Mouse (Mus musculus) stomach, embryonic 15.5 days (tissue): Measurements from ENCODE around the gene Tmem81. TPM values are rescaled to one million over a fixed set of nuclear protein-coding genes. Genes with fewer than 3 reads are reported as not detected.

Experiments used
- ATAC-seq: fragments of 200-750 bp; cut with Nextera tagmentation; 2 replicates; pipeline ENCODE4 v1.8.0; 2017; ENCODE audit warnings: low read depth, moderate number of reproducible peaks, moderate TSS enrichment; ENCODE audit not compliant: insufficient read depth, low FRiP score
- H3K27ac ChIP-seq: fragments of 300-500 bp; sonication (generic); 2 replicates; pipeline ENCODE4 v1.5.1; 2015; ENCODE audit warnings: mild to moderate bottlenecking, inconsistent platforms
- H3K27me3 ChIP-seq: fragments of 300-500 bp; sonication (generic); replicated peaks from 2 replicates; pipeline ENCODE4 v1.6.1; 2015; ENCODE audit warnings: inconsistent platforms
- H3K36me3 ChIP-seq: fragments of 300-500 bp; sonication (generic); 2 replicates; pipeline ENCODE4 v1.6.1; 2015; ENCODE audit warnings: inconsistent platforms
- H3K4me1 ChIP-seq: fragments of 300-500 bp; sonication (generic); 2 replicates; pipeline ENCODE4 v1.6.1; 2015; ENCODE audit warnings: inconsistent platforms
- H3K4me2 ChIP-seq: fragments of 300-500 bp; sonication (generic); 2 replicates; pipeline ENCODE4 v1.6.1; 2015; ENCODE audit warnings: mild to moderate bottlenecking, inconsistent platforms
- H3K4me3 ChIP-seq: fragments of 300-500 bp; sonication (generic); replicated peaks from 2 replicates; pipeline ENCODE4 v1.5.1; 2015; ENCODE audit warnings: inconsistent platforms
- H3K9ac ChIP-seq: fragments of 300-500 bp; sonication (generic); 2 replicates; pipeline ENCODE4 v1.6.1; 2015; ENCODE audit warnings: inconsistent platforms
- H3K9me3 ChIP-seq: fragments of 300-500 bp; sonication (generic); 2 replicates; pipeline ENCODE4 v1.6.1; 2016; ENCODE audit warnings: inconsistent platforms
- WGBS: fragments of 180-500 bp; shearing (Covaris S2); methylation state at CpG from one replicate; pipeline ENCODE4 v1.1.7; 2015; 5-methylcytosine and 5-hydroxymethylcytosine counted together
- polyA plus RNA-seq: library from polyadenylated mRNA; unstranded; fragments of >200 nt; fragmentation: Nextera tagmentation; extraction: Ambion mirVana; gene quantifications from 2 replicates; pipeline ENCODE4 v1.2.1, GENCODE M21; 2015

The Tmem81 gene
- polyA plus RNA-seq, 1 experiment from 2014 or later, result 1.8 TPM

GRCm38 (mm10) chr1:132481619-132482018, 24.4 kb upstream of the Tmem81 start:
- H3K4me1 ChIP-seq, result peaks cover 5% of the 10 kb centered on the region; the same call in 1 of the 2 replicates
- no peak overlapping the region for H3K27ac ChIP-seq
- H3K9me3 ChIP-seq, result no peaks in the 10 kb centered on the region
- H3K4me3 ChIP-seq, result no peak overlapping the region
- H3K27me3 ChIP-seq, result no peaks in the 10 kb centered on the region
- no peak overlapping the region for H3K4me2 ChIP-seq
- H3K36me3 ChIP-seq, result peaks cover 1% of the 10 kb centered on the region; the same call in 1 of the 2 replicates
- no peak overlapping the region for H3K9ac ChIP-seq
- 89% methylated on average over 2 of the region's 2 CpGs for WGBS
- ATAC-seq, result no peak

- Histone ChIP-seq H3K9me3 (no peaks in the 10 kb centered on the region), H3K27me3 (no peaks in the 10 kb centered on the region), H3K27ac (no peak overlapping the region), H3K4me3 (no peak overlapping the region), H3K9ac (no peak overlapping the region), H3K4me1 (peaks cover 5% of the 10 kb centered on the region; the same call in 1 of the 2 replicates), H3K36me3 (peaks cover 2% of the 10 kb centered on the region; the same call in 1 of the 2 replicates), H3K4me2 (no peak overlapping the region)
- ATAC-seq, result no peak
- WGBS, result 81% methylated on average over 3 of the region's 3 CpGs
Observed at GRCm38 (mm10) chr1:132483234-132483633, 22.8 kb upstream of the Tmem81 start.

GRCm38 (mm10) chr1:132483759-132484158, 22.3 kb upstream of the Tmem81 start:
- H3K27me3 ChIP-seq, result no peaks in the 10 kb centered on the region
- H3K4me1 ChIP-seq, result 0 out of 2 replicates have a peak, but pooled peaks cover under 1% of the 10 kb centered on the region
- no peak overlapping the region for H3K4me2 ChIP-seq
- H3K27ac ChIP-seq, result no peak overlapping the region
- H3K36me3 ChIP-seq, result peaks cover 2% of the 10 kb centered on the region; the same call in 1 of the 2 replicates
- H3K9me3 ChIP-seq, result no peaks in the 10 kb centered on the region
- H3K4me3 ChIP-seq, result no peak overlapping the region
- no peak overlapping the region for H3K9ac ChIP-seq
- ATAC-seq, result no peak
- WGBS, result 74% methylated on average over 6 of the region's 6 CpGs

- H3K4me1 ChIP-seq, result no peaks in the 10 kb centered on the region
- peaks cover 47% of the 10 kb centered on the region for H3K36me3 ChIP-seq
- H3K4me3 ChIP-seq, result no peak overlapping the region
- H3K9ac ChIP-seq, result no peak overlapping the region
- H3K9me3 ChIP-seq, result no peaks in the 10 kb centered on the region
- no peak for ATAC-seq
- H3K27me3 ChIP-seq, result no peaks in the 10 kb centered on the region
- H3K27ac ChIP-seq, result no peak overlapping the region
- 90% methylated on average over 2 of the region's 2 CpGs for WGBS
- H3K4me2 ChIP-seq, result no peak overlapping the region
Observed at GRCm38 (mm10) chr1:132500535-132500934, 5.5 kb upstream of the Tmem81 start.

GRCm38 (mm10) chr1:132505155-132505554, 875 bp upstream of the Tmem81 start:
- no peaks in the 10 kb centered on the region for H3K9me3 ChIP-seq
- 93% methylated on average over 5 of the region's 5 CpGs for WGBS
- H3K27me3 ChIP-seq, result no peaks in the 10 kb centered on the region
- no peaks in the 10 kb centered on the region for H3K4me1 ChIP-seq
- H3K4me2 ChIP-seq, result no peak overlapping the region
- no peak overlapping the region for H3K27ac ChIP-seq
- H3K4me3 ChIP-seq, result no peak overlapping the region
- peaks cover 40% of the 10 kb centered on the region for H3K36me3 ChIP-seq
- ATAC-seq, result no peak
- H3K9ac ChIP-seq, result no peak overlapping the region

GRCm38 (mm10) chr1:132506656-132507055, 626 bp downstream of the Tmem81 start:
- Histone ChIP-seq H3K4me1 (no peaks in the 10 kb centered on the region), H3K27ac (no peak overlapping the region), H3K27me3 (no peaks in the 10 kb centered on the region), H3K9me3 (no peaks in the 10 kb centered on the region), H3K4me3 (no peak overlapping the region), H3K4me2 (no peak overlapping the region), H3K36me3 (peaks cover 35% of the 10 kb centered on the region), H3K9ac (no peak overlapping the region)
- 91% methylated on average over 7 of the region's 7 CpGs for WGBS
- ATAC-seq, result no peak

GRCm38 (mm10) chr1:132509771-132510170, 3.7 kb downstream of the Tmem81 start:
- no peak overlapping the region for H3K4me2 ChIP-seq
- WGBS, result 80% methylated on average over 5 of the region's 5 CpGs
- no peak overlapping the region for H3K9ac ChIP-seq
- H3K36me3 ChIP-seq, result peaks cover 21% of the 10 kb centered on the region
- H3K4me3 ChIP-seq, result no peak overlapping the region
- H3K9me3 ChIP-seq, result no peaks in the 10 kb centered on the region
- no peaks in the 10 kb centered on the region for H3K4me1 ChIP-seq
- no peaks in the 10 kb centered on the region for H3K27me3 ChIP-seq
- no peak for ATAC-seq
- no peak overlapping the region for H3K27ac ChIP-seq

GRCm38 (mm10) chr1:132511521-132511920, 5.5 kb downstream of the Tmem81 start:
- peaks cover 14% of the 10 kb centered on the region; the same call in 1 of the 2 replicates for H3K36me3 ChIP-seq
- no peak overlapping the region for H3K27ac ChIP-seq
- 43% methylated on average over 8 of the region's 8 CpGs for WGBS
- H3K4me1 ChIP-seq, result no peaks in the 10 kb centered on the region
- no peak overlapping the region for H3K4me3 ChIP-seq
- H3K27me3 ChIP-seq, result no peaks in the 10 kb centered on the region
- no peak overlapping the region for H3K9ac ChIP-seq
- no peaks in the 10 kb centered on the region for H3K9me3 ChIP-seq
- no peak overlapping the region for H3K4me2 ChIP-seq
- no peak for ATAC-seq

- Histone ChIP-seq H3K4me3 (no peak overlapping the region), H3K27ac (no peak overlapping the region), H3K4me2 (no peak overlapping the region), H3K27me3 (no peaks in the 10 kb centered on the region), H3K9ac (no peak overlapping the region), H3K36me3 (peaks cover 8% of the 10 kb centered on the region; the same call in 1 of the 2 replicates), H3K4me1 (no peaks in the 10 kb centered on the region), H3K9me3 (no peaks in the 10 kb centered on the region)
- no peak for ATAC-seq
- 80% methylated on average over 8 of the region's 8 CpGs for WGBS
Observed at GRCm38 (mm10) chr1:132512106-132512505, 6.1 kb downstream of the Tmem81 start.

- Histone ChIP-seq H3K9ac (no peak overlapping the region), H3K27me3 (no peaks in the 10 kb centered on the region), H3K9me3 (no peaks in the 10 kb centered on the region), H3K4me1 (no peaks in the 10 kb centered on the region), H3K4me2 (no peak overlapping the region), H3K36me3 (no peaks in the 10 kb centered on the region), H3K4me3 (no peak overlapping the region), H3K27ac (no peak overlapping the region)
- WGBS, result 87% methylated on average over 12 of the region's 12 CpGs
- no peak for ATAC-seq
Observed at GRCm38 (mm10) chr1:132515339-132515738, 9.3 kb downstream of the Tmem81 start.

- Histone ChIP-seq H3K9me3 (no peaks in the 10 kb centered on the region), H3K36me3 (no peaks in the 10 kb centered on the region), H3K4me2 (no peak overlapping the region), H3K4me1 (no peaks in the 10 kb centered on the region), H3K27me3 (no peaks in the 10 kb centered on the region), H3K27ac (no peak overlapping the region), H3K9ac (no peak overlapping the region), H3K4me3 (no peak overlapping the region)
- no peak for ATAC-seq
- 89% methylated on average over 11 of the region's 11 CpGs for WGBS
Observed at GRCm38 (mm10) chr1:132516776-132517175, 10.7 kb downstream of the Tmem81 start.

- H3K27ac ChIP-seq, result no peak overlapping the region
- 81% methylated on average over 18 of the region's 18 CpGs for WGBS
- H3K9ac ChIP-seq, result no peak overlapping the region
- H3K4me2 ChIP-seq, result no peak overlapping the region
- H3K27me3 ChIP-seq, result no peaks in the 10 kb centered on the region
- ATAC-seq, result no peak
- H3K4me1 ChIP-seq, result no peaks in the 10 kb centered on the region
- H3K36me3 ChIP-seq, result no peaks in the 10 kb centered on the region
- no peak overlapping the region for H3K4me3 ChIP-seq
- H3K9me3 ChIP-seq, result no peaks in the 10 kb centered on the region
Observed at GRCm38 (mm10) chr1:132518621-132519020, 12.6 kb downstream of the Tmem81 start.

GRCm38 (mm10) chr1:132519734-132520133, 13.7 kb downstream of the Tmem81 start:
- Histone ChIP-seq H3K36me3 (no peaks in the 10 kb centered on the region), H3K27ac (no peak overlapping the region), H3K4me1 (no peaks in the 10 kb centered on the region), H3K4me3 (no peak overlapping the region), H3K27me3 (no peaks in the 10 kb centered on the region), H3K9me3 (no peaks in the 10 kb centered on the region), H3K4me2 (no peak overlapping the region), H3K9ac (no peak overlapping the region)
- ATAC-seq, result no peak
- WGBS, result 86% methylated on average over 11 of the region's 11 CpGs
